Mouse (Mus musculus) adrenal gland, adult 2 months (tissue): ENCODE measurements around the gene Eif2b1. TPM values are rescaled to one million over a fixed set of nuclear protein-coding genes. Genes with fewer than 3 reads are reported as not detected.
"Not testable (repeated sequence)": the region's sequence is repeated elsewhere in the genome, so short reads cannot be mapped to it uniquely, and the experiment has no call there.

ENCODE experiments used
- DNase-seq: peaks from one replicate; pipeline ENCODE4 v3.0.0; 2021
- long read RNA-seq: library from polyadenylated mRNA; stranded (forward); transcript quantifications from one replicate; pipeline ENCODE4 v2.0.0, GENCODE M21; 2021
- polyA plus RNA-seq: library from polyadenylated mRNA; depleted of rRNA; stranded (reverse); fragments of >200 nt; gene quantifications from 2 replicates; pipeline ENCODE4 v1.2.3, GENCODE M21; 2012; rRNA removed
- total RNA-seq, 2 experiments: library from RNA; stranded (reverse); gene quantifications; 2 replicates each; pipeline ENCODE4 v1.2.3; 2021

Eif2b1 gene
- total RNA-seq, result 10 to 100 TPM; 37.7 to 41.3 TPM
- 11.3 and 12.7 TPM in 2 replicates for polyA plus RNA-seq
- long read RNA-seq, transcript Eif2b1-201 (9 exons, 2,013 nt), result major isoform, 56 of 61 reads
- long read RNA-seq, partial matches to known transcripts, result 1 of 61 reads
- long read RNA-seq, other reads (novel, unspliced or antisense), result 4 of 61 reads

- peak; percentile 95 for DNase-seq
These were observed at the start of gene Eif2b1, which contains the start of gene Gtf2h3 for GRCm38 (mm10) chr5:124578633-124579317. Gene Eif2b1 (minus strand): TSS chr5:124579131. Gene Gtf2h3 (plus strand): TSS chr5:124579140.

- DNase-seq, result no peak
These were observed 45.4 kb upstream of the Eif2b1 start for GRCm38 (mm10) chr5:124624291-124624690.

DNA sequence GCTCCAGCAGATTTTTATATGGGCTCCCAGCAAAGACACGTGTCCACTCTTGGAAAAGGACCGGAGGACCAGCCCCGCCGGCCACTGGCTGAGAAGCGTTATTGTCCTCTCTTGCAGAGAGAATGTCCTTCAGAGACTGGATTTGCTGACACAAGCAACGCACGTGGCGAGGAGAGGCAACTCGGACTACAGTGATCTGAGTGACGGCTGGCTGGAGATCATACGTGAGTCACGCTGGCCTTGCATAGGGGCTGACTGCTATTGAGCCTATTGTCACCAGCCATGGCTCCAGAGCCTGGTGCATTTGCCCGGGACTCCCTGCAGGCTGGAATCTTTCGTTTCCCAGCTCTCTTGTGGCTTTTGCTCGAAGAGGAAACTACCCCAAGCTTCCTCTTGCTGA, 44.0 kb upstream of the Eif2b1 start:
- DNase-seq, result peak; percentile 91

- DNase-seq, result peak; percentile 13
These were observed 42.4 kb upstream of the Eif2b1 start for GRCm38 (mm10) chr5:124621362-124621761.

- no peak for DNase-seq
These were observed 39.8 kb upstream of the Eif2b1 start for GRCm38 (mm10) chr5:124618711-124619110.

GRCm38 (mm10) chr5:124614709-124615108, 35.8 kb upstream of the Eif2b1 start:
- DNase-seq, result no peak

DNA sequence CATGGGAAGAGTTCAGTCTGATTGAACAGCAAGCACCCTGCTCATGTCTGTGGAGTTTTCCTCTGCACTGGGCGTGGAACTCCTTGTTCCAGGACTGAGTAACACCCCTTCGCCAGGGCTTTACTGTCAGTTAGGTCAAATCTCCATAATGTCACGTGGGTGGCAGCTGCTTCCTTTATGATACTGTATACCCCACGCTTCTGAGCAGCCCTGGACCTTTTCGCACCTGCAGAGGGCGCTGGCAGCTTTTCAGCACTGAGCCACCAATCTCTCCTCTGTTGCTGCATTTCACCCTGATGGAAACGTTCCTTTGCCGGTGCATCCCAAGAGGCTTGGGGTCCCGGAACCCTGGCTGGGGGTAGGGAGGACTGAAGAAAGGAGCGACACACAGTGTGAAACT, 32.0 kb upstream of the Eif2b1 start:
- no peak for DNase-seq

DNA sequence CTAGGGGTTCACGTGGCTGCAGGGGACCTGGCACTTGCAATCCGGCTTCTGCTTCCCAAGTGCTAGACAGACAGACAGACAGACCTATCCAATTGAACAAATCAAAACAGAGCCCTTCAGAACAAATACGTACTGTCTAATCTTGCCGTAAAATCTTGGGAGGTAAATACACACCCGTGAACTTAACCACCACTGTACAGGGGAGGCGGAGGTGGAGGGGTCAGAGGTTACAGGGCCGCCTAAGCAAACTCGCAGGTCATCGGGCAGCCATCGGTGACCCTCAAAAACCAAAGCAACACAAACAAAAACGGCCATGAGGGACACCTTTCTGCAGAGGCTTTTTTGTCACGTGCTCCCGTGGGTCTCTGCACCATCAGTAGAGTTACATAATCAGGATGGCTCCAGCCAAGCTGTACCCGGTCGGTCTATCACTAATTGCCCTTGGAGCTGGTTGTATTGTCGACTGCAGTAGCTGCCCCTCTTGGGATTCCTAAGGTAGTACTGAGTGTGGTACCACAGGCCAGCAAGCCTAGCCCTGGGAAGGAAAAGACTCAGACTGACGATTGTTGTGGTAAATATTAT, 26.2 kb upstream of the Eif2b1 start:
- no peak for DNase-seq

GRCm38 (mm10) chr5:124604296-124604695, 25.4 kb upstream of the Eif2b1 start:
- no peak for DNase-seq

DNA sequence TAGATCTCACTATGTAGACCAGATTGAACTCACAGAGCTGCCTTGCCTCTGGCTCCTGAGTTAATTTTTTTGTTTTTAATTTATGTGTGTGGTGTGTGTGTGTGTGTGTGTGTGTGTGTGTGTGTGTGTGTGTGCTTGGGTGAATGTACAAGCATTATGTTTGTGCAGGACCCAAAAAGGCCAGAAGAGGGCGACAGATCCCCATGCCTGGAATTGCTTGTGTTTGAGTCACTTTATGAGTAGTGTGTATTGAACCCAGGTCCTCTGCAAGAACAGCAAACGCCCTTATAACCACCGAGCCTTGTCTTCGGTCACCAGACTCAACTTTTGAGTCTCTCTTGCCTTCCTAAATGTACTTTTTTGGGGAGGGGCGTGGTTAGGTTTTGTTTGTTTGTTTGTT, 23.4 kb upstream of the Eif2b1 start:
- peak; percentile 68 for DNase-seq

DNA sequence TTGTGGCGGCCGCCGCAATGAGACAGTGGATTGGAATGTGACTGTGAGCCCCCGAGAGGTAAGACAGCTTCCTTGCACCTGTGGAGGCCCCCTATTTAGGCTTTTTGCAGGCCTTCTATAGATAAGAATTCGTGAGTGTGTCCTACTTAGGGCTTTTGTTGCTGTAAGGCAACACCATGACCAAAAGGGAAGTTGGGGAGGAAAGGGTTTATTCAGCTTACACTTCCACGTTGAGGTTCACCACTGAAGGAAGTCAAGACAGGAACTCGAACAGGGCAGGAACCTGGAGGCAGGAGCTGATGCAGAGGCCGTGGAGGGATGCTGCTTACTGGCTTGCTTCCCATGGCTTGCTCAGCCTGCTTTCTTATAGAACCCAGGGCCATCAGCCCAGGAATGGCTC, 20.8 kb upstream of the Eif2b1 start:
- DNase-seq, result not testable (repeated sequence)

- DNase-seq, result peak; percentile 95
These were observed 19.6 kb upstream of the Eif2b1 start for GRCm38 (mm10) chr5:124598224-124599174.

- no peak for DNase-seq
These were observed 13.8 kb upstream of the Eif2b1 start for GRCm38 (mm10) chr5:124592768-124593167.

DNA sequence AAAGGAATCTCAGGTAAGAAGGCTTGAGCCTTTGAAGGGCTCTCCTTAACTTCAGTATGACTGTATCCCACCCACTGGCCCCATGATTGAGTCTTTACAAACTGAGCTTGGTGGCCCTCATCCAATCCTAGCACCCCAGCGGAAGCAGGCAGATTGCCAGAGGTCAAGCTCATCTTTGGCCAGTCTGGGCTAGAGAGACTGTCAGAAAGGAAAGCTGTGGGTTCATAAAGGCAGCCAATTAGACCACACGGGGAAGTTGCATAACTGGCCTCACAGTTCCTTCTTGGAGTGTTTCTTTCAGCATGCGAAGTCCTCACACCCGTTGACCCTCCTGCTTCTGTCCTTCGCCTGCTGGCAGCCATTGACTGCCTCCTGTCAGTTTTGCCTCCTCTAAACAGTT, 3.6 kb upstream of the Eif2b1 start:
- peak; percentile 44 for DNase-seq

DNA sequence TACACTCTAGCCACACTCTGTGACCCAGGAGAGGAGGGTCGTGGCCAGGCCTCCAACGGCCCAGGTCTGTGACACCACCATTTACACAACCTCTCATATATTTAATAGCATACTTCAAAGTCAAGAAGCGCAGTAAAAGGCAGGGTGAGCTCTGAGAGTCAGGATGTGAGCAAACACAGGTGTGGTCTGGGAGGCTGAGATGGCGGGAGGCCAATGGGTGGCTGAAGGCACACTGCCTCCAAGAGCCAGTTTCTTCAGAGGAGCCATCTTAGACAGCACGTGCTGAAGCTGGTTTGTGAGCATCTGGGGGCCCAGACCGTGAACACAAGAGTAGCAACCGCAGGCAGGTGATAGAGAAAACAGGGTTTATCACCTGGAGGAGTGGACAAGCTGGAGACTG, 3.5 kb downstream of the Eif2b1 start:
- no peak for DNase-seq

- DNase-seq, result no peak
These were observed 7.9 kb downstream of the Eif2b1 start for GRCm38 (mm10) chr5:124571068-124571467.

DNA sequence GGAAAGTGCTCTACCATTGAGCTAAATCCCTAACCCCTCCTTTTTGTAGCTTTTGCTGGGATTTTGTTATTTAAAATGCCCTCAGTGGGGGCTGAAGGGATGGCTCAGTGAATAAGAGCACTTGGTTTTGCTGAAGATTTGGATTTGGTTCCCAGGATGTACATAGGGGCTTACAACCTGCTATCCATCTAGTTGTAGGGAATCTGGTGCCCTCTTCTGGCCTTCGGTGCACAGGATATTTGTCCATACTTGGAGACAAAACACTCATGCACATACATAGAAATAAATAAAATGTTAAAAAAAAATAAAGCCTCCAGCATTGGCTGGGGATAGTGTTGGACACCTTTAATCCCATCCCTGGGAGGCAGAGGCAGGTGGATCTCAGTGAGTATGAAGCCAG, 23.8 kb downstream of the Eif2b1 start:
- DNase-seq, result no peak

GRCm38 (mm10) chr5:124553607-124554006, 25.3 kb downstream of the Eif2b1 start:
- no peak for DNase-seq

DNA sequence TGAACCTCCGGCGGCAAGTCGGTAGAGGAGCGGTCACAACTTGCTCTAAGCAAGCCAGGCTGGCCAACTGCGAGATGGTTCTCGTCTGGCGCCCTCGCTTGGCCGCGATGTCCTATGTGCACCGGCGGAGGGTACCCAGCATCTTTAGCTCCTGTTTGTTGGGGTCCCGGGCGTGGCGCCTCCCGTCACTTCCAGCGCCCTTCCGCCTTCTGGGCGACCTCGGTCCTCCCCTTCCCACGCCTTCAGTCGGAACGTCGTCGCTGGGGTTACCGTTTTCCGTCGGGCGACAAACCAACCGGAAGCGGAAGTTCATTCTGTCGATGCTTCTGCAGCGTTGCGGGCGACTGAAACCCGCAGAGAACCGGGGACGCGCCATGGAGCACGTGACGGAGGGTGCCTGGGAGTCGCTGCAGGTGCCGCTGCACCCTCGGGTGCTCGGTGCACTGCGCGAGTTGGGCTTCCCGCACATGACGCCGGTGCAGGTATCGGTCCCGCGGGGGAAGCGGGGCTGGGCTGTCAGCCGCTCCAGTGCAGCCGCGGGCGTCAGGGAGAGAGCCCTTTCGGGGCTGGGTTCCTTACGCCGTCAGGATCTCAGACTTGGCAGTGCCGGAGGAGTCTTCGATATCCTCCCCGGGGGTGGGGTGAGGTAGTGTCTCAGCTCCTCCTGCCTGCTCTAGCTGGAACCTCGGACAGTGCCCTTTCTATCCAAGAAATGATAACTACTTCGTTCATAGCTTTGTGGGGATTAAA, 26.2 kb downstream of the Eif2b1 start, which contains the start of gene Ddx55:
Gene Ddx55, plus strand, starts transcription at position 307 of the 750 bp plus-strand sequence.
- peak; percentile 93 for DNase-seq

DNA sequence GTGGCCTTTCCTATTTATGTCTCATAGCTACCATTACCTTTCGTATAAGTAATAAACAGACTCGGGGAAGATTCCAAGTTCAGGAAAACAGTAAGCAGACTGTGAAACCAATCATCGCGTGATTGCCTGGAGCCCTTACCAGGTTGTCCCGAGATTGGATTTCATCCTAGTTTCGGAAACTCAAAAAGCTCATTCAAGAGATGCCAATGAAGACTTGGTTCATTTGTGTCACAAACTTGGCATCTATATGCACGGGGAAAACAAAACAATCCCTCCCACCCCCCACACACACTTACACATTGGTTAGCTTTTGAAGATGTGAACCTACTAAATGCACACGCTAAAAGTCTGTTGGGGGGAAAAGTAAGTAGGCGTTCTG, 26.8 kb downstream of the Eif2b1 start:
- no peak for DNase-seq

DNA sequence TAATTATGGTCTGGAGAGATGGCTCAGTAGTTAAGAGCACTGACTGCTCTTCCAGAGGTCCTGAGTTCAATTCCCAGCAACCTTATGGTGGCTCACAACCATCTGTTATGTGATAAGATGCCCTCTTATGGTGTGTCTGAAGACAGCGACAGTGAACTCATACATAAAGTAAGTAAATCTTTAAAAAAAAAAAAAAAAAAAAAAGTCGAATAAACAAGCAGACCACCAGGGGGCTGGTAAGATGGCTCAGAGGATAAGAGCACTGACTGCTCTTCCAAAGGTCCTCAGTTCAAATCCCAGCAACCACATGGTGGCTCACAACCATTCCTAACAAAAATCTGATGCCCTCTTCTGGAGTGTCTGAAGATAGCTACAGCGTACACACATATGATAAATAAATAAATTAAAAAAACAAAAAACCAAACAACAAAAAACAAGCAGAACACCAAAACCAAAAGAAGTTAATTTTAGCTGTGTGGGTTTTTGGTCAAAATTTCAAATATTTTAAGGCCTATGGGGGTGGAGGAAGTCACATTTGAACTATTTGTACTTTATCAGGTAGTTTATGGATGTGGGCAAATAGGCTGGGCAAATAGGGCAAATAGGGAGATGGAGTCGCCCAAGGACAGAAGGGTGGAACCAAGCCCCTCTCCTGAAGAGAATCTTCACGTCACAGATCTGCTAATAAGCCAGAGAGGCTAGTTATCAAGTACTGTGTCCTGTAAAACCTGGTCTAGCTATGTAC, 27.4 kb downstream of the Eif2b1 start:
- not testable (repeated sequence) for DNase-seq
